Mouse (Mus musculus): ENCODE results near the gene Rab3c. TPM values are rescaled to one million over a fixed set of nuclear protein-coding genes. Genes with fewer than 3 reads are reported as not detected.
A peak's percentile ranks its signal among the peaks of the same experiment; 100 is the strongest.

The Rab3c gene
- polyA plus RNA-seq, 1 experiment, result 0.16 TPM

GRCm38 (mm10) chr13:110184963-110185685 lies 95.7 kb downstream of the Rab3c start:
- no peaks in the 10 kb centered on the region for H3K27me3 ChIP-seq (ENCODE audit: control insufficient read depth, insufficient read depth, insufficient read length)
- TF ChIP-seq MAX (IDR thresholded peaks at IDR 0.05), result no peak
- TF ChIP-seq FOSL1 (IDR thresholded peaks at IDR 0.05; ENCODE audit: insufficient read depth, low read length, poor library complexity, severe bottlenecking), result no peak
- TF ChIP-seq MYOD1 (IDR thresholded peaks at IDR 0.05; ENCODE audit: control insufficient read depth, insufficient read length, low read depth), result no peak
- no peak for TF ChIP-seq CTCF (IDR thresholded peaks at IDR 0.05; ENCODE audit: control insufficient read depth, insufficient read depth, insufficient read length)
- no peak for TF ChIP-seq MYOG (IDR thresholded peaks at IDR 0.05; ENCODE audit: control insufficient read depth, extremely low read depth, insufficient read length)
- TF ChIP-seq USF1 (IDR thresholded peaks at IDR 0.05; ENCODE audit: low read depth), result no peak
- TF ChIP-seq CEBPB (IDR thresholded peaks at IDR 0.05; ENCODE audit: low read depth), result peak; percentile 59
- no peaks in the 10 kb centered on the region for H3K79me3 ChIP-seq (ENCODE audit: low read depth)

GRCm38 (mm10) chr13:110175651-110176050 lies 105.1 kb downstream of the Rab3c start:
- Histone ChIP-seq H3K36me3 (ENCODE audit: control insufficient read depth, insufficient read depth) (no peaks in the 10 kb centered on the region), H3ac (ENCODE audit: control insufficient read depth, insufficient read length, low read depth) (no peak overlapping the region), H3K79me3 (ENCODE audit: low read depth) (no peaks in the 10 kb centered on the region), H3K79me2 (ENCODE audit: control insufficient read depth, insufficient read depth) (no peaks in the 10 kb centered on the region), H3K4me3 (ENCODE audit: insufficient read depth, poor library complexity, severe bottlenecking) (no peak overlapping the region), H3K27me3 (ENCODE audit: control insufficient read depth, insufficient read depth, insufficient read length) (no peaks in the 10 kb centered on the region)
- no peak for TF ChIP-seq MAX (IDR thresholded peaks at IDR 0.05)
- no peak for TF ChIP-seq FOSL1 (IDR thresholded peaks at IDR 0.05; ENCODE audit: insufficient read depth, low read length, poor library complexity, severe bottlenecking)
- no peak for TF ChIP-seq MYOG (IDR thresholded peaks at IDR 0.05; ENCODE audit: control insufficient read depth, extremely low read depth, insufficient read length)
- TF ChIP-seq MYOD1 (IDR thresholded peaks at IDR 0.05; ENCODE audit: control insufficient read depth, insufficient read length, low read depth), result no peak
- TF ChIP-seq USF1 (IDR thresholded peaks at IDR 0.05; ENCODE audit: low read depth), result no peak
- no peak for TF ChIP-seq CEBPB (IDR thresholded peaks at IDR 0.05; ENCODE audit: low read depth)
- TF ChIP-seq CTCF (IDR thresholded peaks at IDR 0.05; ENCODE audit: control insufficient read depth, insufficient read depth, insufficient read length), result no peak

More at GRCm38 (mm10) chr13:110184963-110185685, 95.7 kb downstream of the Rab3c start:
- Histone ChIP-seq H3K4me3 (ENCODE audit: insufficient read depth, poor library complexity, severe bottlenecking) (no peak overlapping the region), H3ac (ENCODE audit: control insufficient read depth, insufficient read length, low read depth) (no peak overlapping the region), H3K79me2 (ENCODE audit: control insufficient read depth, insufficient read depth) (no peaks in the 10 kb centered on the region), H3K36me3 (ENCODE audit: control insufficient read depth, insufficient read depth) (no peaks in the 10 kb centered on the region)

GRCm38 (mm10) chr13:110169669-110170068 lies 111.1 kb downstream of the Rab3c start:
- TF ChIP-seq USF1 (IDR thresholded peaks at IDR 0.05; ENCODE audit: low read depth), result no peak
- no peak for TF ChIP-seq MYOG (IDR thresholded peaks at IDR 0.05; ENCODE audit: control insufficient read depth, extremely low read depth, insufficient read length)
- no peak for TF ChIP-seq CTCF (IDR thresholded peaks at IDR 0.05; ENCODE audit: control insufficient read depth, insufficient read depth, insufficient read length)
- no peak for TF ChIP-seq MAX (IDR thresholded peaks at IDR 0.05)
- no peak for TF ChIP-seq CEBPB (IDR thresholded peaks at IDR 0.05; ENCODE audit: low read depth)
- no peak for TF ChIP-seq FOSL1 (IDR thresholded peaks at IDR 0.05; ENCODE audit: insufficient read depth, low read length, poor library complexity, severe bottlenecking)
- TF ChIP-seq MYOD1 (IDR thresholded peaks at IDR 0.05; ENCODE audit: control insufficient read depth, insufficient read length, low read depth), result no peak
- H3K4me3 ChIP-seq (ENCODE audit: insufficient read depth, poor library complexity, severe bottlenecking), result no peak overlapping the region
- H3K27me3 ChIP-seq (ENCODE audit: control insufficient read depth, insufficient read depth, insufficient read length), result no peaks in the 10 kb centered on the region
- H3K79me3 ChIP-seq (ENCODE audit: low read depth), result no peaks in the 10 kb centered on the region
- no peak overlapping the region for H3ac ChIP-seq (ENCODE audit: control insufficient read depth, insufficient read length, low read depth)
- no peaks in the 10 kb centered on the region for H3K36me3 ChIP-seq (ENCODE audit: control insufficient read depth, insufficient read depth)
- no peaks in the 10 kb centered on the region for H3K79me2 ChIP-seq (ENCODE audit: control insufficient read depth, insufficient read depth)

GRCm38 (mm10) chr13:110169152-110169551 lies 111.6 kb downstream of the Rab3c start:
- no peaks in the 10 kb centered on the region for H3K27me3 ChIP-seq (ENCODE audit: control insufficient read depth, insufficient read depth, insufficient read length)
- TF ChIP-seq USF1 (IDR thresholded peaks at IDR 0.05; ENCODE audit: low read depth) (no peak), CEBPB (IDR thresholded peaks at IDR 0.05; ENCODE audit: low read depth) (no peak), MYOD1 (IDR thresholded peaks at IDR 0.05; ENCODE audit: control insufficient read depth, insufficient read length, low read depth) (no peak), FOSL1 (IDR thresholded peaks at IDR 0.05; ENCODE audit: insufficient read depth, low read length, poor library complexity, severe bottlenecking) (no peak), MYOG (IDR thresholded peaks at IDR 0.05; ENCODE audit: control insufficient read depth, extremely low read depth, insufficient read length) (no peak), CTCF (IDR thresholded peaks at IDR 0.05; ENCODE audit: control insufficient read depth, insufficient read depth, insufficient read length) (no peak), MAX (IDR thresholded peaks at IDR 0.05) (no peak)

GRCm38 (mm10) chr13:110168570-110168969 lies 112.2 kb downstream of the Rab3c start:
- Histone ChIP-seq H3K27me3 (ENCODE audit: control insufficient read depth, insufficient read depth, insufficient read length) (no peaks in the 10 kb centered on the region), H3K4me3 (ENCODE audit: insufficient read depth, poor library complexity, severe bottlenecking) (no peak overlapping the region), H3ac (ENCODE audit: control insufficient read depth, insufficient read length, low read depth) (no peak overlapping the region), H3K36me3 (ENCODE audit: control insufficient read depth, insufficient read depth) (no peaks in the 10 kb centered on the region), H3K79me3 (ENCODE audit: low read depth) (no peaks in the 10 kb centered on the region), H3K79me2 (ENCODE audit: control insufficient read depth, insufficient read depth) (no peaks in the 10 kb centered on the region)
- no peak for TF ChIP-seq MAX (IDR thresholded peaks at IDR 0.05)
- no peak for TF ChIP-seq MYOG (IDR thresholded peaks at IDR 0.05; ENCODE audit: control insufficient read depth, extremely low read depth, insufficient read length)
- no peak for TF ChIP-seq CTCF (IDR thresholded peaks at IDR 0.05; ENCODE audit: control insufficient read depth, insufficient read depth, insufficient read length)
- no peak for TF ChIP-seq FOSL1 (IDR thresholded peaks at IDR 0.05; ENCODE audit: insufficient read depth, low read length, poor library complexity, severe bottlenecking)

More at GRCm38 (mm10) chr13:110169152-110169551, 111.6 kb downstream of the Rab3c start:
- Histone ChIP-seq H3K4me3 (ENCODE audit: insufficient read depth, poor library complexity, severe bottlenecking) (no peak overlapping the region), H3K36me3 (ENCODE audit: control insufficient read depth, insufficient read depth) (no peaks in the 10 kb centered on the region), H3K79me3 (ENCODE audit: low read depth) (no peaks in the 10 kb centered on the region), H3K79me2 (ENCODE audit: control insufficient read depth, insufficient read depth) (no peaks in the 10 kb centered on the region), H3ac (ENCODE audit: control insufficient read depth, insufficient read length, low read depth) (no peak overlapping the region)
